23 mouse cellular contexts compared by ENCODE assay signal in the genomic region with DNA sequence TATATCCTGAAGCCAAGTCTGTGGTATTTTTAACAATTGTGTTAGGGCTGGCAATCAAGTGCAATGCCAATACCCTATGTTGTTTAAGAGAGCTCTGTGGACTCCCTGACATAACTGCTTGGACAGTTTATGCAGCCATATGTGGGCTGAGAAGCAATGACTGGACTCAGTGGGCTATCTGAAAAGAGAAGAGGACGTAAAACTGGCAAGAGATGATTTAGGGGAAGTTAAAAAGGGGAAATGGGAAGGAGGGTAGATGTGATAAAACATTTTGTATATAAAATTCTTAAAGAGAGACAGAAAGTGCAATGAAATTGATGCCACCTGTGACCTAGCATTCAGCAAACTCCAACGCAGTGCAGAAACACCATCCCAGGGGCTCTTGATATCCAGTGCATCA.
"Had no signal": no experiment of that assay in that cellular context is flagged by ENCODE, and none has a peak within 500 bp of the region (broad histone marks: within the 10 kb centered on the region; RNA-seq: fewer than 3 reads in every experiment).

No protein-coding gene starts in this region.

- H3K27me3 ChIP-seq: limb, embryonic 13.5 days; megakaryocyte, embryonic 14.5 days; neural tube, embryonic 12.5 days; neural tube, embryonic 15.5 days had no signal

- DNase-seq: kidney, adult 2 months; kidney, postnatal 25 days; layer of hippocampus, postnatal 36 days; liver; liver, postnatal 0 days; lung, embryonic 14.5 days; midbrain, embryonic 14.5 days; right cerebral cortex, adult 18-20 months; right cerebral cortex, postnatal 14 days; right cerebral cortex, postnatal 4 days; thymus, adult 2 months; thymus, postnatal 14 days; thymus, postnatal 4 days had no signal

- H3K9me3 ChIP-seq: limb, embryonic 10.5 days; limb, embryonic 13.5 days; neural tube, embryonic 15.5 days had no signal

- H3K4me3 ChIP-seq: layer of hippocampus, adult 2 months; left cerebral cortex, adult 2 months; limb, embryonic 10.5 days; limb, embryonic 13.5 days; megakaryocyte, embryonic 14.5 days; neural tube, embryonic 12.5 days; neural tube, embryonic 15.5 days had no signal

- H3K36me3 ChIP-seq: limb, embryonic 10.5 days; limb, embryonic 13.5 days; neural tube, embryonic 12.5 days; neural tube, embryonic 15.5 days had no signal

- H3K27ac ChIP-seq: kidney, postnatal 0 days; layer of hippocampus, adult 2 months; left cerebral cortex, adult 2 months; limb, embryonic 10.5 days; limb, embryonic 13.5 days; liver, embryonic 14.5 days; neural tube, embryonic 12.5 days; neural tube, embryonic 15.5 days; stomach, postnatal 0 days had no signal

- H3K9ac ChIP-seq: limb, embryonic 13.5 days; liver, embryonic 14.5 days; liver, postnatal 0 days; lung, embryonic 14.5 days; neural tube, embryonic 12.5 days; neural tube, embryonic 15.5 days had no signal

- H3K4me1 ChIP-seq: megakaryocyte, embryonic 14.5 days had no signal
